Comparison of ENCODE assay signal across 2 mouse cellular contexts in the genomic region with DNA sequence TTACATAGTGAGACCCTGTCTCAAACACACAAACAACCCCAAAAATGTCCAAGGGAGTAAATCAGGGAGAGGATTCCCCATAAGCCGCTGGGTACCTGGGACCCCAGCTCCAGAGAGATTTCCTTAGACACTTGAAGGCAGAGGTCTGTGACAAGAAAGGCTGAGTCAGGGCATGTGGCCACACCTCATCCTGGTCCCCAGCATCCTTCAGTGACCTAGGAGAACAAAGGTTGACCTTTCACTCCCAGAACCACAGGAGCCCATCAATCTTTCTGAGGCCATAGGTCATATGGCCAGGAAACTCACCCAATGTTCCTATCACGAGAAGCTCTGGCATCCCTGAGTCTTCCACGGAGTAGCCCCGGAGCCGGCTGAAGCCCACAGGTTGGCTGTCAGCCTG.
"Had no signal": no experiment of that assay in that cellular context is flagged by ENCODE, and none has a peak within 500 bp of the region (broad histone marks: within the 10 kb centered on the region; RNA-seq: fewer than 3 reads in every experiment).

No protein-coding gene starts in this region.

- H3K4me3 ChIP-seq: liver, embryonic 13.5 days had no signal

- H3K36me3 ChIP-seq: liver, embryonic 13.5 days had no signal

- H3K9me3 ChIP-seq: liver, embryonic 13.5 days had no signal

- H3K27ac ChIP-seq: liver, embryonic 13.5 days had no signal

- H3K4me1 ChIP-seq: liver, embryonic 13.5 days had no signal

- H3K9ac ChIP-seq: liver, embryonic 13.5 days had no signal

- DNase-seq: liver, embryonic 13.5 days; thymus, adult 18-20 months had no signal
